Mouse (Mus musculus) kidney, postnatal 0 days (tissue): ENCODE measurements around the gene Phf13. TPM values are rescaled to one million over a fixed set of nuclear protein-coding genes. Genes with fewer than 3 reads are reported as not detected.

Experiments used
- ATAC-seq: fragments of 200-750 bp; cut with Nextera tagmentation; replicated peaks from 2 replicates; pipeline ENCODE4 v1.8.0; 2017; ENCODE audit warnings: low read depth, moderate number of reproducible peaks, moderate TSS enrichment, moderate library complexity; ENCODE audit not compliant: low FRiP score
- DNase-seq: peaks from one replicate; pipeline ENCODE4 v3.0.0-alpha.2; 2016; ENCODE audit warnings: low spot score
- H3K27ac ChIP-seq: fragments of 300-500 bp; sonication (generic); 2 replicates; pipeline ENCODE4 v1.5.1; 2014; ENCODE audit warnings: mild to moderate bottlenecking
- H3K27me3 ChIP-seq: fragments of 300-500 bp; sonication (generic); 2 replicates; pipeline ENCODE4 v1.6.1; 2014; ENCODE audit warnings: low read length, mixed read lengths; ENCODE audit not compliant: insufficient read depth
- H3K36me3 ChIP-seq: fragments of 300-500 bp; sonication (generic); 2 replicates; pipeline ENCODE4 v1.6.1; 2014; ENCODE audit warnings: low read length, mixed read lengths; ENCODE audit not compliant: insufficient read depth
- H3K4me1 ChIP-seq: fragments of 300-500 bp; sonication (generic); replicated peaks from 2 replicates; pipeline ENCODE4 v1.6.1; 2014; ENCODE audit warnings: antibody characterized with exemption, low read length, mixed read lengths; ENCODE audit not compliant: insufficient read depth
- H3K4me2 ChIP-seq: fragments of 300-500 bp; sonication (generic); 2 replicates; pipeline ENCODE4 v1.6.1; 2014; ENCODE audit warnings: mild to moderate bottlenecking, low read length, moderate library complexity, mixed read lengths
- H3K4me3 ChIP-seq: fragments of 300-500 bp; sonication (generic); replicated peaks from 2 replicates; pipeline ENCODE4 v1.5.1; 2014; ENCODE audit warnings: low read depth, low read length
- H3K9ac ChIP-seq: fragments of 300-500 bp; sonication (generic); 2 replicates; pipeline ENCODE4 v1.6.1; 2014; ENCODE audit warnings: low read depth, low read length
- H3K9me3 ChIP-seq: fragments of 300-500 bp; sonication (generic); replicated peaks from 2 replicates; pipeline ENCODE4 v1.6.1; 2016; ENCODE audit warnings: low read length, inconsistent platforms, mixed read lengths
- CTCF ChIP-seq: IDR thresholded peaks from 2 replicates; pipeline ENCODE4 v1.5.1; 2016; ENCODE audit warnings: antibody characterized with exemption, low read depth, mild to moderate bottlenecking, moderate library complexity
- WGBS: fragments of 180-500 bp; shearing (Covaris S2); extraction: QIAGEN DNeasy Blood & Tissue Kit; methylation state at CpG from one replicate; pipeline ENCODE4 v1.1.7; 2014; 5-methylcytosine and 5-hydroxymethylcytosine counted together
- polyA plus RNA-seq: library from polyadenylated mRNA; unstranded; fragments of >200 nt; fragmentation: Nextera tagmentation; extraction: Ambion mirVana; gene quantifications from 2 replicates; pipeline ENCODE4 v1.2.1, GENCODE M21; 2015

The Phf13 gene
- polyA plus RNA-seq, 1 experiment from 2014 or later = 23.7 TPM

DNA sequence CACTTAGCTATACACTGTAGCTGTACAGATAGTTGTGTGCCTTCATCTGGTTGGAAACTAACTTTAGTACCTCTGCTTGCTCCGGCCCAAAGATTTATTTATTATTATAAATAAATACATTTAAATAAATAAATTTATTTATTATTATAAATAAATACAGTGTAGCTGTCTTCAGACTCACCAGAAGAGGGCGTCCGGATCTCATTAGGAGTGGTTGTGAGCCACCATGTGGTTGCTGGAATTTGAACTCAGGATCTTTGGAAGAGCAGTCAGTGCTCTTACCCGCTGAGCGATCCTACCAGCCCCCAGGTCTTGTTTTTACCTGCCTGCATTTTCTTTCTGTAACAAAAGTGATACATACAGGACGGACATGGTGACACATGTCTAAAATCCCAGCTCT lies 10.1 kb upstream of the Phf13 start:
- DNase-seq (no peak), ATAC-seq (no peak)
- H3K9me3 ChIP-seq = no peaks in the 10 kb centered on the region
- peaks cover 29% of the 10 kb centered on the region for H3K4me1 ChIP-seq
- WGBS = 78% methylated on average over 6 of the region's 6 CpGs
- no peaks in the 10 kb centered on the region for H3K36me3 ChIP-seq
- H3K9ac ChIP-seq = no peak overlapping the region
- TF ChIP-seq CTCF = peak; percentile 54
- no peak overlapping the region for H3K27ac ChIP-seq
- no peak overlapping the region for H3K4me2 ChIP-seq
- H3K4me3 ChIP-seq = no peak overlapping the region
- H3K27me3 ChIP-seq = no peaks in the 10 kb centered on the region

- no peaks in the 10 kb centered on the region for H3K36me3 ChIP-seq
- ATAC-seq = no peak
- no peak overlapping the region for H3K4me2 ChIP-seq
- H3K9ac ChIP-seq = no peak overlapping the region
- H3K9me3 ChIP-seq = no peaks in the 10 kb centered on the region
- no peak overlapping the region for H3K4me3 ChIP-seq
- H3K4me1 ChIP-seq = 0 out of 2 replicates have a peak, but pooled peaks cover 9% of the 10 kb centered on the region
- no peaks in the 10 kb centered on the region for H3K27me3 ChIP-seq
- H3K27ac ChIP-seq = no peak overlapping the region
- DNase-seq = no peak
- no peak for TF ChIP-seq CTCF
- WGBS = 96% methylated on average over 3 of the region's 3 CpGs
Measured at GRCm38 (mm10) chr4:152002063-152002462, 6.0 kb upstream of the Phf13 start.

DNA sequence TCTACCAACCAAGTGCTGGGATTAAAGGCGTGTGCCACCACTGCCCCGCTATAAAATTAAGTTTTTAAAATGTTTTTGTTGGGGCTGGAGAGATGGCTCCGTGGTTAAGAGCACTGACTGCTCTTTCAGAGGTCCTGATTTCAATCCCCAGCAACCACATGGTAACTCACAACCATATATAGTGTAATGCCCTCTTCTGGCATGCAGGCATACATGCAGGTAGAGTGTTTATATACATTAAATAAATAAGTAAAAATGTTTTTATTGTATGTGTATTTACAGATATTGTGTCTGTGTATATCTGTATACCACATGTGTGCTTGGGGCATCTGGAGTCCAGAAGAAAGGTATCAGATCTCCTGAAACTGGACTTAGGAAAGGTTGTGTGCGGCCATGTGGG lies 5.3 kb upstream of the Phf13 start:
- no peaks in the 10 kb centered on the region for H3K27me3 ChIP-seq
- no peak overlapping the region for H3K4me2 ChIP-seq
- H3K9ac ChIP-seq = no peak overlapping the region
- DNase-seq (no peak), ATAC-seq (no peak)
- no peak overlapping the region for H3K4me3 ChIP-seq
- H3K27ac ChIP-seq = no peak overlapping the region
- H3K4me1 ChIP-seq = 0 out of 2 replicates have a peak, but pooled peaks cover 8% of the 10 kb centered on the region
- TF ChIP-seq CTCF = peak; percentile 51
- 67% methylated on average over 4 of the region's 4 CpGs for WGBS
- no peaks in the 10 kb centered on the region for H3K9me3 ChIP-seq
- H3K36me3 ChIP-seq = no peaks in the 10 kb centered on the region

DNA sequence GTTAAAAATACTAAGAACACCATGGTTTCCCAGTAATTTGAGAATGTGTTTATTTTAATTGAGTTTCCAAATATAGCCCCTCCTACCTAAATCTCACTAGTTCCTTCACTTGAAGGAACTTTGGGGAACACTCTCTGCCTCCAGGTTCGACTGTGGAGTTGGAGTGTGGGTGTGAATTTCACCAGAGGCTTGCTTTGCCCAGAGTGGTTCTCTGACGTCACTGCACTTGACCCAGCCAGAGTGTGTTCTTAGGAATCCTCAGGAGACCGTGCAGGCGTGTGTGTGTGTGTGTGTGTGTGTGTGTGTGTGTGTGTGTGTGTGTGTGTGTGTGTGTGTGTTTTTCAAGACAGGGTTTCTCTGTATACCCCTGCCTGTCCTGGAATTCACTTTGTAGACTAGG lies 4.8 kb upstream of the Phf13 start:
- Histone ChIP-seq H3K4me3 (no peak overlapping the region), H3K4me1 (0 out of 2 replicates have a peak, but pooled peaks cover 8% of the 10 kb centered on the region), H3K27me3 (no peaks in the 10 kb centered on the region), H3K27ac (no peak overlapping the region), H3K9ac (no peak overlapping the region), H3K9me3 (no peaks in the 10 kb centered on the region), H3K4me2 (no peak overlapping the region), H3K36me3 (no peaks in the 10 kb centered on the region)
- DNase-seq = peak; percentile 56
- ATAC-seq = no peak
- 12% methylated on average over 4 of the region's 4 CpGs for WGBS
- no peak for TF ChIP-seq CTCF

DNA sequence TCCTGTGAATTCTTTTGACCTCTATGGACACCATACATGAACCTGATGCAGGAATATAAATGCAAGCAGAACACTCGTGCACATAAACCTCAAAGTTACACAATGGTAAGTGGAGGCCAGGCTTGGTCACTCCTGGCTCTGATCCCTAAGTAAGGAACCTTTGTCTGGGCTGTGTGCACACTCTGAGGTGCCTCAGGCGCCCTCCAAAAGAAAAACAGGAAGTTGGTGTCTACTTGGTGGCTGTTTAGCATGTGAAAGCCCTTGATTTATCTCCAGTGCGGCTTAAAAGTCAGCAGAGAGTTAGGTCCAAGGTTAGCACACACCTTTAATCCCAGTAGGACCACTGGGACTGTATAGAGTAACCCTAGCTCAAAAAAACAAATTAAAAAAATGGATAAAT lies 3.4 kb upstream of the Phf13 start:
- Histone ChIP-seq H3K4me1 (0 out of 2 replicates have a peak, but pooled peaks cover 10% of the 10 kb centered on the region), H3K36me3 (no peaks in the 10 kb centered on the region), H3K4me3 (no peak overlapping the region), H3K9me3 (no peaks in the 10 kb centered on the region), H3K4me2 (no peak overlapping the region), H3K27ac (no peak overlapping the region), H3K9ac (no peak overlapping the region), H3K27me3 (no peaks in the 10 kb centered on the region)
- DNase-seq = no peak
- 61% methylated on average over 3 of the region's 3 CpGs for WGBS
- ATAC-seq = no peak
- no peak for TF ChIP-seq CTCF

- H3K9me3 ChIP-seq = no peaks in the 10 kb centered on the region
- no peaks in the 10 kb centered on the region for H3K27me3 ChIP-seq
- H3K4me2 ChIP-seq = peak overlapping the region; percentile 88
- DNase-seq (no peak), ATAC-seq (no peak)
- WGBS = 59% methylated on average over 3 of the region's 3 CpGs
- no peak overlapping the region for H3K27ac ChIP-seq
- no peak for TF ChIP-seq CTCF
- peak overlapping the region; percentile 99; the same call in 1 of the 2 replicates for H3K4me3 ChIP-seq
- H3K9ac ChIP-seq = no peak overlapping the region
- peaks cover 18% of the 10 kb centered on the region; the same call in 1 of the 2 replicates for H3K4me1 ChIP-seq
- H3K36me3 ChIP-seq = 0 out of 2 replicates have a peak, but pooled peaks cover under 1% of the 10 kb centered on the region
Measured at GRCm38 (mm10) chr4:151997701-151998100, 1.6 kb upstream of the Phf13 start.

GRCm38 (mm10) chr4:151996951-151997222 lies 829 bp upstream of the Phf13 start:
- TF ChIP-seq CTCF = no peak
- WGBS = 3% methylated on average over 13 of the region's 13 CpGs
- no peaks in the 10 kb centered on the region for H3K9me3 ChIP-seq
- H3K36me3 ChIP-seq = peaks cover 8% of the 10 kb centered on the region
- H3K9ac ChIP-seq = peak overlapping the region; percentile 82
- H3K27ac ChIP-seq = peak overlapping the region; percentile 93
- peak overlapping the region; percentile 88 for H3K4me2 ChIP-seq
- H3K4me3 ChIP-seq = peak overlapping the region; percentile 99
- no peak for ATAC-seq
- no peaks in the 10 kb centered on the region for H3K27me3 ChIP-seq
- no peak for DNase-seq
- peaks cover 18% of the 10 kb centered on the region; the same call in 1 of the 2 replicates for H3K4me1 ChIP-seq
